Mouse (Mus musculus) liver, embryonic 13.5 days (tissue): ENCODE measurements around the gene Pde4b. TPM values are rescaled to one million over a fixed set of nuclear protein-coding genes. Genes with fewer than 3 reads are reported as not detected.

ENCODE experiments used
- ATAC-seq: fragments of 200-750 bp; cut with Nextera tagmentation; 2 replicates; pipeline ENCODE4 v1.8.0; 2017; ENCODE audit warnings: low read depth, mild to moderate bottlenecking, moderate number of reproducible peaks, moderate library complexity
- DNase-seq: peaks from one replicate; pipeline ENCODE4 v3.0.0; 2022
- H3K27ac ChIP-seq: fragments of 300-500 bp; sonication (generic); 2 replicates; pipeline ENCODE4 v1.5.1; 2015; ENCODE audit warnings: moderate library complexity, mild to moderate bottlenecking, inconsistent platforms
- H3K27me3 ChIP-seq: fragments of 300-500 bp; sonication (generic); 2 replicates; pipeline ENCODE4 v1.6.1; 2015; ENCODE audit warnings: mild to moderate bottlenecking, inconsistent platforms
- H3K36me3 ChIP-seq: fragments of 300-500 bp; sonication (generic); 2 replicates; pipeline ENCODE4 v1.6.1; 2015; ENCODE audit warnings: mild to moderate bottlenecking, inconsistent platforms
- H3K4me1 ChIP-seq: fragments of 300-500 bp; sonication (generic); replicated peaks from 2 replicates; pipeline ENCODE4 v1.6.1; 2015; ENCODE audit warnings: inconsistent platforms
- H3K4me2 ChIP-seq: fragments of 300-500 bp; sonication (generic); 2 replicates; pipeline ENCODE4 v1.6.1; 2015; ENCODE audit warnings: inconsistent platforms, mild to moderate bottlenecking, moderate library complexity
- H3K4me3 ChIP-seq: fragments of 300-500 bp; sonication (generic); replicated peaks from 2 replicates; pipeline ENCODE4 v1.5.1; 2015; ENCODE audit warnings: mild to moderate bottlenecking, inconsistent platforms
- H3K9ac ChIP-seq: fragments of 300-500 bp; sonication (generic); 2 replicates; pipeline ENCODE4 v1.6.1; 2015; ENCODE audit warnings: mild to moderate bottlenecking, inconsistent platforms
- H3K9me3 ChIP-seq: fragments of 300-500 bp; sonication (generic); replicated peaks from 2 replicates; pipeline ENCODE4 v1.6.1; 2016; ENCODE audit warnings: inconsistent platforms
- WGBS: fragments of 180-500 bp; shearing (Covaris S2); methylation state at CpG from one replicate; pipeline ENCODE4 v1.1.7; 2015; ENCODE audit not compliant: insufficient replicate concordance; 5-methylcytosine and 5-hydroxymethylcytosine counted together
- polyA plus RNA-seq: library from polyadenylated mRNA; unstranded; fragments of >200 nt; fragmentation: Nextera tagmentation; extraction: Ambion mirVana; gene quantifications from 2 replicates; pipeline ENCODE4 v1.2.1, GENCODE M21; 2015

Gene Pde4b
- polyA plus RNA-seq, 1 experiment from 2014 or later, result 2.2 TPM

DNA sequence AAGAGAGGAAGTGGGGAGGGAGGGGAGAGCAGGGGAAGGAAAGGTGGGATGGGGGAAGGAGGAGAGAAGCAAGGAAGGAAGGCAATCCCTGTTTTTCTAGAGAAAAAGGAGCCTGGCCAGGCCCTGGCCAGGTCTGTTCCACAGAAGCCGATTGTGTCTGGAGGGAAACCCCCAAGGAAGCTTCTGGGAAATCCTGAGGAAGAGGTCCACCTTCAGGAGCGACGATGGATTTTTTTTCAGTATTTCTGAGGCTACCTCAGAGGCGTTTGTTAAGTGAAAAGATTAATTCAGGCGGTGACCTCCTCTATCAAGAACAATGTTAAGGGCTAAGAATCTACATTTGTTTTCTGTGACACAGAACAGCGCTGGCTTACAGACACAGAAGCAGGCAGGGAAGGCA, 542.9 kb downstream of the Pde4b start:
- ATAC-seq (no peak), DNase-seq (no peak)
- Histone ChIP-seq H3K4me3 (no peak overlapping the region), H3K27me3 (no peaks in the 10 kb centered on the region; the same call in 1 of the 2 replicates), H3K36me3 (no peaks in the 10 kb centered on the region), H3K4me1 (no peaks in the 10 kb centered on the region), H3K4me2 (no peak overlapping the region), H3K27ac (no peak overlapping the region), H3K9me3 (no peaks in the 10 kb centered on the region), H3K9ac (no peak overlapping the region)
- WGBS, result 39% methylated on average over 6 of the region's 6 CpGs

DNA sequence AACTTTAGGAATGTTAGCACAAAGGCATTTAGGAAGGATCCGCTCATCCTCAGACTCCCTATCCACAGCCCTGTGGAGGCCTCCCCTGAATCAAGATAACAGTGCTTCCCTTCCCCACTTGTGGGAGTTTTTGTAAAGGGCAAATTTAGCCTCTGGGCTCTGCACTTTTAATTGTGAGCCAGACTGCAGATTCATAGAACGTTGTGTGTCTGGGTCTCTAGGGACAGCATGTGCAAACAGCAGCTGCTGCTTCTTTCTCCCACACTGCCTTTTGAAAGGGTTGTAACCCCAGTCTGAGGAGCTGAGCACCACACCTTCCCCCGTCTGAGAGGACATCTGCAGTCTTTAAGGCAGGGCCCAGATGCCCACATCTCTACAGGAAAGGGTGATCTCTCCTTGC, 544.3 kb downstream of the Pde4b start:
- Histone ChIP-seq H3K36me3 (no peaks in the 10 kb centered on the region), H3K4me2 (no peak overlapping the region), H3K4me3 (no peak overlapping the region), H3K4me1 (peaks cover 8% of the 10 kb centered on the region), H3K9me3 (no peaks in the 10 kb centered on the region), H3K27ac (no peak overlapping the region), H3K27me3 (no peaks in the 10 kb centered on the region; the same call in 1 of the 2 replicates), H3K9ac (no peak overlapping the region)
- DNase-seq (no peak), ATAC-seq (no peak)
- WGBS, result 56% methylated on average over 3 of the region's 3 CpGs

GRCm38 (mm10) chr4:102633241-102633640, 545.9 kb downstream of the Pde4b start:
- DNase-seq, result no peak
- Histone ChIP-seq H3K9me3 (no peaks in the 10 kb centered on the region), H3K27me3 (no peaks in the 10 kb centered on the region; the same call in 1 of the 2 replicates), H3K4me1 (peaks cover 8% of the 10 kb centered on the region), H3K4me2 (no peak overlapping the region), H3K36me3 (no peaks in the 10 kb centered on the region), H3K9ac (no peak overlapping the region), H3K4me3 (no peak overlapping the region), H3K27ac (no peak overlapping the region)
- WGBS, result 81% methylated on average over 5 of the region's 5 CpGs
- no peak for ATAC-seq

- DNase-seq (no peak), ATAC-seq (no peak)
- Histone ChIP-seq H3K4me1 (peaks cover 8% of the 10 kb centered on the region), H3K27ac (no peak overlapping the region), H3K4me2 (no peak overlapping the region), H3K27me3 (no peaks in the 10 kb centered on the region; the same call in 1 of the 2 replicates), H3K36me3 (no peaks in the 10 kb centered on the region), H3K9ac (no peak overlapping the region), H3K9me3 (no peaks in the 10 kb centered on the region), H3K4me3 (no peak overlapping the region)
- 14% methylated on average over 9 of the region's 9 CpGs for WGBS
Observed at GRCm38 (mm10) chr4:102635258-102635657, 547.9 kb downstream of the Pde4b start.

DNA sequence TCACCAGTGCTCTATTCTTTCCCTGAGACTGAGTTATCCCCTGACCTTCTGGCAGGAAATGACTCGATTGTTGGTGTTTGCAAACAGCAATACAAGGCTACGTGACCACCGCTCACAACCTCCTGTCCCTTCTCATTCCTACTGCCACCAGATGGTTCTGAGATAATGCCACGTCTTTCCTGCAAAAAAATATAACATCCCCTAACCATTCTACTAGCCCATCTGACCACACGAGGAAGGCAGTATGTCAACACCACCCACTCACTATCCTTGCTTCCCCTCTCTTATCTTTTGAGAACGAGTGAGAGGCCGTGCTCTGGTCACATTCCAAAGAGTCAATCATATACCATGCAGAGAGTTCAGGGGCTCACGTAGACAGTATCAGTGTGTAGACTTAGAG, 548.6 kb downstream of the Pde4b start:
- DNase-seq (no peak), ATAC-seq (no peak)
- Histone ChIP-seq H3K36me3 (no peaks in the 10 kb centered on the region), H3K4me1 (peaks cover 8% of the 10 kb centered on the region), H3K27me3 (no peaks in the 10 kb centered on the region; the same call in 1 of the 2 replicates), H3K9me3 (no peaks in the 10 kb centered on the region), H3K9ac (no peak overlapping the region), H3K4me3 (no peak overlapping the region), H3K27ac (no peak overlapping the region), H3K4me2 (no peak overlapping the region)
- 6% methylated on average over 8 of the region's 8 CpGs for WGBS

- WGBS, result 62% methylated on average over 4 of the region's 4 CpGs
- DNase-seq (no peak), ATAC-seq (no peak)
- no peak overlapping the region for H3K27ac ChIP-seq
- no peaks in the 10 kb centered on the region for H3K9me3 ChIP-seq
- no peak overlapping the region for H3K9ac ChIP-seq
- no peak overlapping the region for H3K4me2 ChIP-seq
- H3K4me1 ChIP-seq, result peaks cover 8% of the 10 kb centered on the region
- no peak overlapping the region for H3K4me3 ChIP-seq
- H3K27me3 ChIP-seq, result no peaks in the 10 kb centered on the region
- no peaks in the 10 kb centered on the region for H3K36me3 ChIP-seq
Observed at GRCm38 (mm10) chr4:102637348-102637910, 550.1 kb downstream of the Pde4b start.

- Histone ChIP-seq H3K27me3 (no peaks in the 10 kb centered on the region), H3K9ac (no peak overlapping the region), H3K4me1 (peaks cover 3% of the 10 kb centered on the region), H3K36me3 (no peaks in the 10 kb centered on the region), H3K27ac (no peak overlapping the region), H3K9me3 (no peaks in the 10 kb centered on the region), H3K4me3 (no peak overlapping the region), H3K4me2 (no peak overlapping the region)
- ATAC-seq (no peak), DNase-seq (no peak)
- WGBS, result 46% methylated on average over 4 of the region's 4 CpGs
Observed at GRCm38 (mm10) chr4:102640942-102641341, 553.6 kb downstream of the Pde4b start.

DNA sequence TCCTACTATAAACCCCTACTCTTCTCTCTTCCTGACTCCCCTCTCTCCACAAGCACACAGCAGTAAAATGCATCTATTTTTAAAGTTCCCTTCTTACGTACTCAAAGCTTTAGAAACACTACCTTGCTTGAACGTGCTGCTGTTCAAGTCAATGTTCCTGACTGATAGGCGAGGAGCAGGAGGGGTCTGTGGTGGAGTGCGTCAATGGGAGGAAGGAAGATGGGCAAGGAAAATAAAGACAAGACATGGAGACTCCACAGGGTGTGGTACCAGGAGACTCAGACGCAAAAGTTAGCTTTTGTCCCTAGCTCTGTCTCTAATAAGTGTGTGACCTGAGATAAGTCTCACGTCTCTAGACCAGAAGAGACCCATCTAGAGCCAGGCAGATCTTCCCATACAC, 556.7 kb downstream of the Pde4b start:
- ATAC-seq, result no peak
- H3K9ac ChIP-seq, result no peak overlapping the region
- no peak overlapping the region for H3K4me2 ChIP-seq
- WGBS, result 17% methylated on average over 6 of the region's 6 CpGs
- no peak overlapping the region for H3K27ac ChIP-seq
- no peaks in the 10 kb centered on the region for H3K4me1 ChIP-seq
- no peaks in the 10 kb centered on the region for H3K36me3 ChIP-seq
- no peaks in the 10 kb centered on the region for H3K27me3 ChIP-seq
- DNase-seq, result no peak
- no peak overlapping the region for H3K4me3 ChIP-seq
- no peaks in the 10 kb centered on the region for H3K9me3 ChIP-seq

GRCm38 (mm10) chr4:102647056-102647455, 559.7 kb downstream of the Pde4b start:
- Histone ChIP-seq H3K4me2 (no peak overlapping the region), H3K4me3 (no peak overlapping the region), H3K27me3 (no peaks in the 10 kb centered on the region), H3K9ac (no peak overlapping the region), H3K9me3 (no peaks in the 10 kb centered on the region), H3K27ac (no peak overlapping the region), H3K4me1 (no peaks in the 10 kb centered on the region), H3K36me3 (no peaks in the 10 kb centered on the region)
- WGBS, result 10% methylated on average over 2 of the region's 2 CpGs
- DNase-seq (no peak), ATAC-seq (no peak)

- H3K9me3 ChIP-seq, result no peaks in the 10 kb centered on the region
- ATAC-seq (no peak), DNase-seq (no peak)
- H3K9ac ChIP-seq, result no peak overlapping the region
- WGBS, result 44% methylated on average over 7 of the region's 7 CpGs
- H3K36me3 ChIP-seq, result no peaks in the 10 kb centered on the region
- H3K4me3 ChIP-seq, result no peak overlapping the region
- no peak overlapping the region for H3K4me2 ChIP-seq
- H3K4me1 ChIP-seq, result no peaks in the 10 kb centered on the region
- no peak overlapping the region for H3K27ac ChIP-seq
- H3K27me3 ChIP-seq, result no peaks in the 10 kb centered on the region
Observed at GRCm38 (mm10) chr4:102655331-102655730, 568.0 kb downstream of the Pde4b start.

DNA sequence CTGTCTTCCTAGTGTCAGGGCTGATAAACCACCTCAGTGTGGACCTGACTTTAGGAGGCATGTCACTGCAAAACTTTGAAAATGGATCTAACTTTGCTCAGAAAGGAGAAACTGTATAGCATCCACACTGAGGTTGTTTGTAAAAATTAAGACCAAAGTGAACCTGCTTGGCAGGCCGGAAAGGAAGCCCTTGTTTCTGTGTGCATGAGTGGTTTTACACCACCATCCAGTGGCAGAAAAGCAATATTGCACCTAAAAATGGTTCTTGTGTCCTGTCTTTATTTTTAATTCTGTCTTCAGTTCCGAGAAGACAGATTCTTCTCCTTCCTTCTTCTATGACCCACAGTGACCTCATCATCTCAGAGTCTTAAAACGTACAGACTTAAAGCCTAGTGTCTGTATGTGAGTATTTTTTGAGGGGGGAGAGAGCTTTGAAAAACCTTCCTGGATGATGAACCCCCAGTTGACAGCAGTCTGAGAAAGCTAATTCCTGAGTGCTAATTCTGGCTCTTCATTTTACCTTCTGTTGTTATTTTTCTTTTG, 569.2 kb downstream of the Pde4b start:
- Histone ChIP-seq H3K4me1 (no peaks in the 10 kb centered on the region), H3K4me2 (no peak overlapping the region), H3K36me3 (no peaks in the 10 kb centered on the region), H3K4me3 (no peak overlapping the region), H3K27ac (no peak overlapping the region), H3K9me3 (no peaks in the 10 kb centered on the region), H3K27me3 (no peaks in the 10 kb centered on the region), H3K9ac (no peak overlapping the region)
- WGBS, result 6% methylated on average over 3 of the region's 3 CpGs
- DNase-seq (no peak), ATAC-seq (no peak)
